Mouse (Mus musculus) adrenal gland, adult 2 months (tissue): ENCODE measurements around the gene Enox2. TPM values are rescaled to one million over a fixed set of nuclear protein-coding genes. Genes with fewer than 3 reads are reported as not detected.

Source experiments
- DNase-seq: peaks from one replicate; pipeline ENCODE4 v3.0.0; 2021
- long read RNA-seq: library from polyadenylated mRNA; stranded (forward); transcript quantifications from one replicate; pipeline ENCODE4 v2.0.0, GENCODE M21; 2021
- polyA plus RNA-seq: library from polyadenylated mRNA; depleted of rRNA; stranded (reverse); fragments of >200 nt; gene quantifications from 2 replicates; pipeline ENCODE4 v1.2.3, GENCODE M21; 2012; rRNA removed
- total RNA-seq, 2 experiments: library from RNA; stranded (reverse); gene quantifications; 2 replicates each; pipeline ENCODE4 v1.2.3; 2021

Gene Enox2
- 10 to 100 TPM; 14.7 to 21.7 TPM for total RNA-seq
- 0.94 and 1.9 TPM in 2 replicates for polyA plus RNA-seq
- long read RNA-seq, partial matches to known transcripts = 3 of 7 reads
- long read RNA-seq, other reads (novel, unspliced or antisense) = 2 of 7 reads

DNA sequence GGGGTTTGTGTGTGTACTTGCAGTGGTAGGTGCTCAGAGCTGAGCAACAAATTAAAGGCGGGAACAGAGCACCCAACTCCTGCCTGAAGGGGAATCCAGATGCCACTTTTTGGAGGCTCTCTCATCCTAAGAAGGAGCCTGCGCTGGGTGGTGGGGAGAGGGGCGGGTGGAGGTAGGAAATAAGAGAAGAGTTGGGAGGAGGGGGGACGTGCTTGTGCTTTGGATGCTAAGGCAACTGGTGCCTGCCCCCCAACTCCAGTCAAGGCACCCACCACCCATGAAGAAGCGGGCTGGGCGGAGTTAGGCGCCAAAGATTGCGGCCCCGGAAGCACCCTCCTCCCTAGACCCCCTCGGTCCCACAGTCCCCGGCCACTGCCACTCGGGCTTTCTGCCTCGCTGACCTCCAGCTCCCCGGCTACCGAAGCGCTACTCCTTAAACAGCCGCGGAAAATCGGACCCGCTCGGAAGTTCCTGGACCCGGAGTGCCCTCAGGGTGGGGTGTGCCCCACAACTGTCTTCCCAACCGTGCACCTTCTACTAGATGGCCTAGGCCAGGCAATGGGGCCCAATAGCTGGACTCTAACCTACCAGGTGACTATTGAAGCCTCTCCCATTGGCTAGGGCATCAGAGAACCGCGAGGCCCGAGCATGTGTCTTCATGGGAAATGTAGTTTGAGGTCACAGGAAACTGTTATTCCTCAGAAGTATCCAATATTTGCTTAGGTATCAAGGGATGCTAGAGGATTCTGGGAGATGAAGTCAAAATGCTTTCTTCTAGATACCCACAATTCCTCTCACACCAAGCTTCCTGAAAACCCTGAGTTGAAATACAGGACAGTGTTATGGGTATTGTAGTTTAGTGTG lies at the start of gene Enox2:
Gene Enox2 (minus strand): TSS at position 560 of the 864 bp plus-strand sequence.
- DNase-seq = peak; percentile 89

DNA sequence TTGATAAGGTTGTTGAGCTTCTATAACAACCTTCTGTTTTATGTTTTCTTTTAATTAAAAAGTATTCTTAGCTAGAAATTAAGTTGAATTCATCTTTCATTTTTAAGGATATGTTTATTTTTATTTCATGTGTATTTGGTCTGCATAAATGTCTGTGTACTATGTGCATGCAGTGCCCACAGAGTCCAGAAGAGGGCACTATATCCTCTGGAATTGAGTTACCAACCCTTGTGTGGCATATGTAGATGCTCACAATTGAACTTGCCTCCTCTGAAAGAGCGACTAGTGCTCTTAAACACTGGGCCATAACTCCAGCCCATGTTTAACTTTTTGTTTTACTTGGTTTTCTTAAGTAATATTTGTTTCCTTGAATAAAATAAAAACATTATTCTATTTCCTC lies 21.4 kb upstream of the Enox2 start:
- DNase-seq = no peak

DNA sequence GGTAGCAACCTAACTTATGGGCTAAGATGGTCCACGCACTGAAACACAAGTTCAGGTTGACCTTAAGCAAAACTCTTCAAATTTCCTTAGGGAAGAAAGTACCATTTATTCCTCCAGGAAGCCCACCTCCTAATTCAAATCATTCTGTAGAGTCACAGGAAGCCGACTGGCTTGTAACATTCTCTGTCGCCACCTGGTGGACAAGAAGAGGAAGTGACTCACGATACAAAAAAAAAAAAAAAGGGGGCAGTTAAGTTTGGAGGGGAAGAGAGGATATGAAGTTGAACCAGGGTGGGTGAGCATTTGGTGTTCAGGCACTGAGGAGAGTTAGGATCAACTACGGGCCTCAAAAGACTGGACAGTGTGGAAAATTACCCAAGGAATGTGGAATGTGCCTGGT lies 18.6 kb upstream of the Enox2 start:
- no peak for DNase-seq

DNA sequence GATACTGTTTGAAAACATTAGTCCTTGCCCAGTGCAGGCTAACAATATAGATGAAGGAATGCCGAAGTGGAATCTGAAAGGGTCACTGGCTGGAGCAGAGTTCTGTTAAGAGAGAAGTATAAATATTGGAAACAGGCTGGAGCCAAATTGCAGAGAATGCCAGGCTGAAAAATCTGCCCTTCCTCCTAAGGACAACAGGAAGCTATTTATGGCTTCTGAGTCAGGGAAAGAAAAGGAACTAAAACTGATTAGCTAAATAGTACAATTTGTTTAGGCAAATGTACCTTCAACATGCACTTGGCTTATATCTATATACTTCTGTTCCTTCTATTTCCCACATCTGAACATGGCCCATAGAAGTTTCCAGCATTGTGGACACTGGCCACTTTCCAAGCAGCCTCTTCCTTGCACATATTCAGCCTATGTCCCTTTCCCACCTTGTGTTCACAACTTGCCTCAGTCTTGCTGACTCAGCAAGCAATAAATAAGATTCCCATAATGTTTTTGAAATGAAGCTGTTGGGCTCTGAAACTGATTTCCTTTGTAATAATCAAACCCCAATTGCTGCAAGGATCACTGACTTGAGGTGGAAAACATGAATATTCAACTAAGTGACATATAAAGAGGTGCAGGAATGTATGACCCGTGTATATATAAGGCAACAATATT lies 8.0 kb downstream of the Enox2 start:
- DNase-seq = no peak

DNA sequence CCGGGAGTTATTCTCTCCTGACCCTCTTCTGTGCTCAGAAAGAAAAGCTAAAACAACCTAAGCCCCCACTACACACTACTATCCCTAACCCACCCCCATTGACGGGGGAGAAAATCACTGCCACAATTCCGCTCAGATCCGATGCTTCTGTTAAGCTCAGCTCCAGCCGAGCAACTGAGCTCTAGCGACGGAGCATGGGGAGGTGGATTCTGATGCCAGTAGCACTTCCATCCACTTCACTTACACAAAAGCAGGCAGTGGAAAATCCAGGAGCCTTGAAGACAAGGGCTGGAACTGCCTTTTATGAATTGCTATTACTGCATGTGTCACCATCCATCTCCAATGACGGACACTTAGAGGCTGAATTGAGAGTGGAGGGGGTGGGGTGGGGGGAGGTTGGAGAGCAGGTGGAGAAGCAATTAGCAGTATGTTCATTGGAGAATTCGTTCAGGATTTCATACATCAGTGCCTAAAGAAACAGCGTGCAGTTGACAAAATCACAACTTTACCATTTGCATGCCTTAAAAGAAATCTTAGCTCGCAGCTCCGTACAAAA lies 14.5 kb downstream of the Enox2 start:
- DNase-seq = no peak

DNA sequence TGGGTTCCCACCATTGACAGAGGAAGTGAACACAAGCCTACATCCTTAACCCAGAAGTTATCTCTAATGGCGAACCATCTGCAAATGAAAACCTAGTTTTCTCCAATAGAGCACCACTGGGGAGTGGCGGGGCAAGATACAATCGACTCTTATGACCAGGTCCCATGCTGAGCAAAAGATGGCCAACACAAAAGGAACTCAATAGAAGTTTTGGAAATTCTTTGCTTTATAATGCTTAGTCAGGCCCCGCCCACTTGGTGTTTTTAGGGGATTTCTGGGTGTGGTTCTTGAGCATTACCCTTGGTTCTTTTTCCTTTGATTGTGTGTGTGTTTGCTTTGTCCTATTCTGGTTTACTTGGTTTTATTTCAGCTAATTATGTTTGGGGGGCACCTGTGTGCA lies 37.2 kb downstream of the Enox2 start:
- no peak for DNase-seq

DNA sequence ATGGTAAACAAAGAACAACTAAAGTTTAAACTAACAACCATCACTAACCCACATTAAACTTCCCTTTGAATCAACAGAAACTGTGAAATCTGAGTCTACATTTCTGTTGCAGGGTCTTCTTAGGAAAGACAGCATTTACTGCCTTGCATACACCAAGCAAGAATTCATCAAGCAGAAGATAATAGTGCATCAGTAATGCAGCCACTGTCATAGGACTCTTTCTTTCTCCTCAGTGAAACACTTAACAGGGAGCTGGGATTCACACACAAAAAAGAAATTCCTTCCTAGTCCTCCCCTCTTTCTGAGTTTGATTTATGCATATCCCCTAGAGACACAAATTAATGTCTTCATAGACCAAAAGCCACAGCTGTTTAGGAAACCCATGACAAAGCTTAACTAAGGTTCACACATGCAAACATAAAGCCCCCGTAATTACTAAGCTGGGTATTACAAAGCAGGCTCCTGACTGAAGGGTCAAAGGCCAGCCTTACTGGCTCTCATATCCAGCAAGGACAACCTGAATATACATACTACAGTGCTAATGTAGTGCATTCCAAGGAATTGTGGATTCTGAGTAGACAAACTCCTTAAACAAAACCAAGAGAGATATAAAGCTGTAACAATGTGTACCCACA lies 62.1 kb downstream of the Enox2 start:
- no peak for DNase-seq

DNA sequence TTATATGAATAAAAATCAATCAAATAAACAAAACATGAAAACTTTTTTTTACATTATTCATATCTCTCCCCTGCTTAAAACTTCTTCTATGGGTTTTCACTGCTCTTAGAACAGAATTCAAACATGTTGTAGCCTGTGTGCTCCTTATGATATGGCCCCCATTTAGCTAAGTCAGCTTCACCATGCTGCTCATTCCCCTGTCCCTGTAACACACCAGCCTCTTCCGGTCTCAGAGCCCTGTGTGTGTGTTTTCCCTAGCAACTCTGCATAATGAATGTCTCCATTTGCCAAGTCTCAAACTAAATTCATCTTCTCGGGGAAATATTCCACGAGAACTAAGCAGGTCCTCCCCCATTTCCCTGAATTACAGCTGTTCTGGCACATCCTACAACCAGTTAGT lies 71.6 kb downstream of the Enox2 start:
- DNase-seq = no peak

DNA sequence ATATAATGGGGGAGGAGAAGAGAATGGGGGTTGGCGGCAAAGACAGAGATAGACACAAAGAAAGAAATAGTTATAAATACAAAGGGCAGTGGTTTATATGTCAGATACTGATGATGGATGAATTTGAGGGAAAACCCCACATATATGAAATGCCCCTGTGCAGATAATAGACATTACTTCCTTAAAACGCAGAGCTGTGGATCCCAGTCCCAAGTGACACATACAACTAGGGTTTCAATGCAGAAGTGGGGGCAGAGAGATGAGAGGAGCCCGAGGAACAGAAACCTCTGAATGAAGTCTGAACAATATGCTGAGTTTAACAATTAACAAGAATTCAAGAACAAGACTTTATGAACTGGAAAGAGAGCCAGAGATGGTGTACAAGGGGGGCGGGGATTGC lies 91.7 kb downstream of the Enox2 start:
- no peak for DNase-seq

DNA sequence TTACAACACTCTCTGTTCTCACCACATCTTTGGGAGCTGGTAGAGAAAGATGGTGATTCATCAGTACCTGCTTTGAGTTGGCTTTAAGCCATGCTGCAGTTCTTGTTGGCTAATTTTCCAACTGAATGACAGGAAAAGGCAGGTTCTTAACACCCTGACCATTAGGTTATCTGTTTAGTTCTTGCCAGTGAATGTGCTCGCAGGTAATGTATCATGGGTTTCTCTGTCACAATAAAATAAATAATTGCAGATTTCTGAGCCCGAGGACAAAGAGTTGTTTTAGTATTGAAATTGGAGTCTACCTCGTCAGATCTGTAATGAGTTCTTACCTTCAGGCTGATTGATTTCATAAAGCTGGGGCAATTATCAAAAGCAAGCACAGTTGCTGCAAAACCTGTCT lies 106.9 kb downstream of the Enox2 start:
- no peak for DNase-seq

DNA sequence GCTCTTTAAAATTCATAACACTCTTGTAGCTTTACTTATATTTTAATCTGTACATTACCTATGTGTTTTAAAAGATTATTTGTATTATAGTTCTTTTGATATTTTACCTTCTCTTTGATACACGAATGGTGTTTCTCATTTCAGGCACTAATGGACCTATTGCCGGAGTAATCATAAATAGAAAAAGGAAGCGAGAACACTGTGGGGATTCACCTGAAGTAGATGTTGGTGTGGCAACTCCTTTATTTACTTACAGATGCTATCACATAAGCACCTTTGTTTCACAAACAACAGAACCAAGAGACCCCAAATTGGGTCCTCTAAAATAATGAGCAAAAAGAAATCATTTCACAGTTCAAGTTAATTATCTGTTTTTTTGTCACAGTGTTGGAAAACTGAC lies 109.4 kb downstream of the Enox2 start:
- DNase-seq = no peak

DNA sequence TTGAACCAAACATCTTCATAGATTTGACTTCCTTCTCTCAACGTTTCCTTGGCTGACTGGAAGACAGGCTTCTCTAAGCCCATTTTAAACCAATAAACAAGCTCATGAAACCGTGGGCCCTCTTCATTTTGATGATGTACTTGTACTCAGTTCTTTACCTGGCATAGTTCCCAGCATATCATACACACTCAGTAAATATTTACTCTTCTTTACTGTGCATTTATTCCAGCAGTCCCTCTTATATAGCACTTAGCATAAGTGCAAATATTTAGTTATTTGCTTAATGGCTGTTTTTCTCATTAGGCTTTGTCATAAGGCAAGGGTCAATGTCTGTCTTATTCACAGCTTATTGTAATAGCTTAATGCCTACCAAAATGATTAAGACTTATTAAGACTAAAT lies 133.8 kb downstream of the Enox2 start:
- no peak for DNase-seq

DNA sequence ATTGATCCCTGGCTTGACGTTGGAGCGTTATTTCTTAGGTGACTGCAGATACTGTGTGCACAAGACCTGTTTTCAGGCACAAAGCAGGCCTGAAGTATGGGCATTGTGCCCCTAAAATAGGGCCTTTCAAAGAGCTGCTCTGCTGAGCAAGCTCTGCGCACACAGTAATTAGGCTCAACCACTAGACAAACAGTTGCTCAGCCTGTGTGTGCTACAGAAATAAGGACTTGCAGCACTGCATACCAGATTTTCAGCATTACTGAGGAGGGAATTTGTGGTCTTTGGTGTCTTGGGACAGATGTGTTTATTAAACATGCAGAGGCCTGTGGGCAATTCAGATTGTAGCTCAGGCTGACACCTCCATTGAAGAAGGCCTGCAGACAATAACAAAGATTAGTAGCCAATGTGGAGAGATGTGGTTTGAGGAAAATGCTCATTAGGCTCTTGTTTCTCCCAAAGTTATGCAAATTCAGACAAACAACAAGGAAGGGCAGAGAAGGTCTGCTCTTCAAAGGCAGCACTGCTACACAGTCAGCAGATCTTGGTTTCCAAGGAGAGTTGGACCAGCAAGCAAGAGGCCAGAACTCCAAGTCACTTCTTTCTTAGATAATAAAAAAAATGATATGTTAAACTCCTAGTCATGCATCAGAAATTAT lies 163.2 kb downstream of the Enox2 start:
- DNase-seq = no peak

DNA sequence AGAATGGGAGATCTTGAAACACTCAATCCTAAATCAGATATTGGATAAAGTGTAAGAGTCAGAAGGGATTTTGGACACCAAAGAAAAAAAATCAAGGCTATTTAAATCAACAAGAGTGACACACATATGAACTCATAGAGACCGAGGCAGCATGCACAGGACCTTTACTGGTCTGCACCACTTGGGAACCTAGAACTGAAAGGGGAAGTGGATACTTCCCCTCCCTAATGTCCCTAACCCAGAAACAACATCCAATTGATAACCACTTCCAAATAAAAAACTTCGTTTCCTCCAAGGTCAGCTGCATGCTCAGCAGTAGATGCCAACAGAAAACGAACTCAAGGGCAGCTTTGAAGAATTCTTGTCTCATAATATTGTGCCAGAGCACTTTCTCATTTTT lies 171.6 kb downstream of the Enox2 start:
- no peak for DNase-seq

DNA sequence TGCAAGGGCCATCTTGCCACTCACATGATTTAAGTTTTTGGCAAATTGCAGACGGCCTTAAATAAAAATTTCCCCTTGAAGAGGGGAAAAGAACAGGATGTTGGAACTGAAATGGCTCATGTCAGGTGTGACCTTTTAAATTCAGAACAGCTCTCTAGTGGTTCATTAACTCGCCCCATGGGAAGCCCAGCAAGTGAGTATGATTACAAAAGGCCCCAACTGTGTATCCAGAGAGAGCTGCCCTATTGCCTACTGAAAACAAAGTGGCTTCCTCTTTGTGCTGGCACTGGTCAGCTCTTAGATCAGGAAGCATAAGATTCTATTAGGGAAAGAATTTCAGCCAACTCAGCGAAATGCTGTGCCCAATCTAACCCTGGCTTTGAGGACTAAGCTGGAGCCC lies 175.6 kb downstream of the Enox2 start:
- DNase-seq = no peak

DNA sequence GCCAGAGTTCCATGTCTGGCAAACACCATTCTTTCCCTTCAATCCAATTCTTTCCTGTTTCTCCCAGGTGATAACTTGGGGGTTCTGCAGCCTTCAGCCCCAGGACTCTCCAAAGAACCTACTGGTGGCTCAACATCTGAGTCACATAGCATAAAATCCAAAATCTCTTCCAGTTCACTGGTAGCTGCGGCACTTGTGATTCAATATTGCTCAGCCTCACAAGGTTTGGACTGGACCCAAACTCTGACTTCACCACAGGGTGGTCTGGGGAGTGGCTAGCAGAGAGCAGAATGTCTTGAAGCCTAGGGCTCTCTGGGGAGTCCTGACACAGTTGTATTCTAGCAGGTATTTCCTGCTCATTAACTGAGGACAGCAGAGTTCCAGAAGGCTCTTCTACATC lies 187.5 kb downstream of the Enox2 start:
- peak; percentile 36 for DNase-seq

DNA sequence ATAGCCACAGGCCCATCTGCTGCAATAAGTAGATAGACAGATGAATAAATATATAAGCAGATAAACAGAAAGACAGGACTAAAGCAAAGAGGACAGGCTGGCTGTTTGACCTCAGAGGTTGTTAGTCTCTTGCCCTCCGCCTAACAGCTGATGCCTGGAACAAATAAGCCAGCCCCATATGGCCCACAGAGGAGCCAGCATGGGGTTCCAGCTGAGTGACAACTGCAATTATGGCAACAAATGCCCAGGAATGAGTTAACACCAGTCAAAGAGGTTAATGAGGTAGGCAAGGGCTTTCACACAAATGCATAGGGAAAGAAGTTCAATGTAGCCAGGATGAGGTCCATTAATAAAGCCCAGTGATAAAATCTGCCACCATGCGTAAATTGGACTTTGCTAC lies 191.8 kb downstream of the Enox2 start:
- DNase-seq = no peak

DNA sequence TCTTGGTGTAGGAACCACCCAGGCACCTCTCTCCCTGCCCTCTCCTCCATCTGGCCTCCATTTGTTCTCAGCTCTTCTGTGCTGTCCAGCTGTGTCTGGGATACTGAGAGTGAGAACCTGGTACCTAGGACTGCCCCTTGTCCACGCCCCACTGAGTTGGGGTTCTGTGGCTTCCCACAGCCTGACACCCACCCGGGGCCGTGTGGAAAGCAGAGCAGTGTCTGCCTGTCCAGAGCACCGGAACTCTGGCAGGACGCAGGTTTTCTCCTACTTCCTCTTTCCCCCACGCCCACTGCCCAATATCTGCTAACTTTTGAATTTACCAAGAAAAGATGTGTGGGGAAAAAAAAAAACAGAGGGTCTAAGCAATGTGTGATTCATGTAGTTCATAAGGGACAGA lies 213.0 kb downstream of the Enox2 start:
- DNase-seq = no peak

DNA sequence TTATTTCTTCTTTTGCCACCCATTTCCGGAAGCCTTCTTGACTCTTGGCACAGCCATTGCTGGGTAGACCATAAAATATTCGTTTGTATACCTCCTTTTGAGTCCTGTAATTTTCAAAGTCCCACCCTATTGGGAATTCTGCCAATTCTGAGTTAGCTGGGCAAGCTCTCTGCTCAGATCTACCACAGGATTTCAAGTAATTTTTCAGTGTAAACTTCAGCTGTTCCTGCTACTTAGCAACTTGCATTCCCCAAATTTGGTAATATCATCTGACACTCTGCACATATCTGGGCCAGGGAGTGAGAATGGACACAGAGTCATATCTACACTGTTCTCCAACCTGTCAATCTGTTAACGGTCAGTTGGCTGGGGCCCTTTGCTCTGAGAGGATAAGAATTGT lies 214.5 kb downstream of the Enox2 start:
- no peak for DNase-seq

DNA sequence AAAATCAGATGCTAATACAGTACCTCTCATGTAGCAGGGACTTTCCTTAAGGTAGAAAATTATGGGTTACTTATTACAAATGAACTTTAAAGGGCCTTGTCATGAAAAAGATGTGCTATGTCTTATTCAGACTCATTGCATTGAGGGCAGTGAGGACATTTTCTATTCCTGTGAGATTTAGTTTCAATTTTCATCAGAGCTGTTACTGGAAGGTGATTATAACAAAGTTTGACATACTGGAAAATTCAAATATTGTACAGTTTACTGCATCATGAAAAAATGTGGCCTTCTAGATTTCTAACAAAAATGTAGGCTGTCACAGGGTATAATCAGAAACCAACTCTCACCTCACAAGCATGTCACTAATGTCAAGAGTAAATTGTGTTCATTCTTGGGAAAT lies 242.9 kb downstream of the Enox2 start:
- DNase-seq = no peak

DNA sequence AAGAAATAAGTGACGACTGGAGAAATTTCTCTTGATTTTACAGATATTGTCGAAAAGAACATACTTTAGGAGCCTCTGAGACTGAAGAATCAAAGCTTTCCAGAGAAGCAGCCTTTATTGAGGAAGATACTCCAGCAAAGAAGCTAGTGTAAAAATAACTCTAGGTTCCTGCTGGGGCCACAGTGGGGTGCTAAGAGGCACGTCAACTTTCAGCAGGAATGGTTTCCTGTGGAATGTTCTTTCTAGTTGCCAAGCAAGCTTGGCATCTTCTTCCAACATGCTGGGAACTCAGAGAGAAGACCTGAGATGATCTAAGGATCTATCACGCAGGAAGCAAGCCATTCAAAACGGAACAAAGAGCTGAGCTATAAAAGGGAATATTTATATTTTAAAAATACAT lies 278.3 kb downstream of the Enox2 start:
- no peak for DNase-seq

DNA sequence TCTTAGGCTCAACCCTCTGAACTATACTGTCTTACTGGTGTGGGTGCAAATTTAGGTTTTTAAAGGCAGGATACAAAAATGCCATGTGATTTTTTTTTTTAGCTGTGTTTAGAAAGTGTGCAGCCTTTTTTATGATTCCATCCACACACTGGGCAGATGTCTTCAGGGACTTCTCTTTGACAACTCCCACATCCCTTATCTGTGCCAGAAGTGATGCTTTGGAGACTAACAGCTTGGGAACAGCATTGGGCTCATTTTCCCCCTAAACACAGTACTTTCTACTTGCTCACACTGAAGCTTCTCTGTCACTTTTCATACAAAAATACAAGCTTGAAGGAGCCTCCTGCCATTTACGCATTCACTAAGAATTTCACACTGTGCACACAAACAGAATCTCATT lies 282.4 kb downstream of the Enox2 start:
- no peak for DNase-seq
